Mouse (Mus musculus) myocyte (in vitro differentiated cells): ENCODE results near the gene Cfd.

Experiments
- CEBPB ChIP-seq: IDR thresholded peaks from 2 replicates; pipeline ENCODE4 v1.6.1; 2011; ENCODE audit warnings: mild to moderate bottlenecking, moderate library complexity; ENCODE audit not compliant: poor library complexity, insufficient read depth, severe bottlenecking
- E2F4 ChIP-seq: IDR thresholded peaks from one replicate; pipeline ENCODE4 v1.6.1; 2011; ENCODE audit warnings: mild to moderate bottlenecking, control low read depth, moderate library complexity; ENCODE audit not compliant: insufficient read depth
- MAX ChIP-seq: IDR thresholded peaks from one replicate; pipeline ENCODE4 v1.6.1; 2011; ENCODE audit warnings: low read depth, mild to moderate bottlenecking, control low read depth
- MYOG ChIP-seq, 3 experiments: IDR thresholded peaks; one replicate each; pipeline ENCODE4 v1.6.1; 2011; ENCODE audit warnings: control low read depth in 2 of 3, low read depth in 2 of 3, mild to moderate bottlenecking in 2 of 3; ENCODE audit not compliant: insufficient read length in 2 of 3, control insufficient read depth in 1 of 3, insufficient read depth in 1 of 3
- POLR2A ChIP-seq: IDR thresholded peaks from one replicate; pipeline ENCODE4 v1.6.1; 2011; ENCODE audit warnings: low read depth, mild to moderate bottlenecking, control low read depth, moderate library complexity; ENCODE audit not compliant: insufficient read length
- POLR2AphosphoS2 ChIP-seq: IDR thresholded peaks from one replicate; pipeline ENCODE4 v1.6.1; 2011; ENCODE audit warnings: low read depth, control low read depth; ENCODE audit not compliant: insufficient read length
- TCF3 ChIP-seq: IDR thresholded peaks from one replicate; pipeline ENCODE4 v1.6.1; 2011; ENCODE audit warnings: low read depth, control low read depth; ENCODE audit not compliant: insufficient read length

DNA sequence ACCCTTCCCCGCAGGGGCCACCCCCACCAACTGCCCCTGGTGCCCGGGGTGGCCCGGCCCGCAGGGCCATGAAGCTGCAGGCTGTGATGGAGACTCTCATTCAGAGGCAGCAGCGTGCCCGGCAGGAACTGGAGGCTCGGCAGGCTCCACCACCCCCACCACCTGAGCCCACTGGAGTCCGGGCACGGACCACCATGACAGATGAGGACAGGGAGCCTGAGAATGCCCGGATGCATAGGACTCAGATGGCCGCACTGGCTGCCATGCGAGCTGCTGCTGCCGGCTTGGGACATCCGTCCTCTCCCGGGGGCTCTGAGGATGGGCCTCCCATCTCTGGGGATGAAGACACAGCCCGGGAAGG is 40.2 kb downstream of the Cfd start:
- TF ChIP-seq E2F4: no peak
- no peak for TF ChIP-seq MAX
- no peak for TF ChIP-seq TCF3
- no peak for TF ChIP-seq POLR2A
- TF ChIP-seq MYOG (IDR thresholded peaks at IDR 0.05; ENCODE audit: control insufficient read depth in 1 of 3, insufficient read depth in 1 of 3, insufficient read length in 2 of 3, low read depth in 2 of 3): no peak
- no peak for TF ChIP-seq POLR2AphosphoS2
- TF ChIP-seq CEBPB: no peak
